Mouse (Mus musculus): ENCODE data around the gene Ppil4. TPM values are rescaled to one million over a fixed set of nuclear protein-coding genes. Genes with fewer than 3 reads are reported as not detected.

The Ppil4 gene
- polyA plus RNA-seq, 1 experiment from 2014 or later, result 33.0 TPM

DNA sequence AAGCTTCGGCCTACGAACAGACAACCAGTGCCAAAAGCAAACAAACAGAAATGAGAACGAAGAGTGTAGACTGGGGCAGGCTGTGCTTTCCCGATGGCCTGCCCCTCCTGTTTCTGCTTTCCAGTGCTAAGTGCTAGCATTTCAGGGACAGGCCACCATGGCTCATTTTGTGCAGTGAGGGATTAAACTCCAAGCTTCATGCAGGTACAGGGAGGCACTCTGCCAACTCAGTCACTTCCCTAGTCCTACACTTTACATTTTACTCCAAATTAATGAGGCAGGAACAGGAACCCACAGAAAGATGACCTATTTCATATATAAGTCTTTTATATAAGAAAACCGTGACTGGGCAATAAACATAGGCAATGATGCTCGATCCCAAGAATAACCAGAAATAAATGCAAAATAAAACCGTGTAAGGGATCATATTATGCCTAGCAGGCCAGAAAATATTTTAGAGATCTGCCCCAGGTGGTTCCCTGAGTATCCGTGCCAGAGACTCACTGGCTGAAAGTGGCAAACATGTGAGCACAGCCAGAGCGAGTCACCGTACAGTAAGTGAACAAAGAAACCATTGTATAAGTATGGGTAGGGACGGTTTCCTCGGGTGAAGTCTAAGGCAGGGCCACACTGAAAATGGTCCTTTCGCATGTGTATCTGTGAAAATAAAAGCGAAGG lies 68.7 kb downstream of the Ppil4 start:
- H3K36me3 ChIP-seq, result no peaks in the 10 kb centered on the region
- H3K4me2 ChIP-seq, result no peak overlapping the region
- WGBS, result 77% methylated on average over 14 of the region's 14 CpGs
- no peak overlapping the region for H3K4me3 ChIP-seq
- no peaks in the 10 kb centered on the region for H3K9me3 ChIP-seq (replicated peaks)
- no peak overlapping the region for H3K9ac ChIP-seq
- peaks cover 4% of the 10 kb centered on the region; the same call in 1 of the 2 replicates for H3K27me3 ChIP-seq (replicated peaks)
- ATAC-seq (ENCODE audit: insufficient number of reproducible peaks, low FRiP score), result no peak
- no peaks in the 10 kb centered on the region for H3K4me1 ChIP-seq (replicated peaks)
- no peak overlapping the region for H3K27ac ChIP-seq (ENCODE audit: poor library complexity, severe bottlenecking)

- Histone ChIP-seq H3K9me3 (replicated peaks) (no peaks in the 10 kb centered on the region), H3K9ac (no peak overlapping the region), H3K4me1 (replicated peaks) (0 out of 2 replicates have a peak, but pooled peaks cover 3% of the 10 kb centered on the region), H3K27ac (ENCODE audit: poor library complexity, severe bottlenecking) (no peak overlapping the region), H3K27me3 (replicated peaks) (peaks cover 11% of the 10 kb centered on the region; the same call in 1 of the 2 replicates), H3K36me3 (no peaks in the 10 kb centered on the region), H3K4me2 (no peak overlapping the region), H3K4me3 (no peak overlapping the region)
- WGBS, result 82% methylated on average over 24 of the region's 25 CpGs
- ATAC-seq (ENCODE audit: insufficient number of reproducible peaks, low FRiP score), result no peak
These were observed 69.4 kb downstream of the Ppil4 start for GRCm38 (mm10) chr10:7861937-7862657.

DNA sequence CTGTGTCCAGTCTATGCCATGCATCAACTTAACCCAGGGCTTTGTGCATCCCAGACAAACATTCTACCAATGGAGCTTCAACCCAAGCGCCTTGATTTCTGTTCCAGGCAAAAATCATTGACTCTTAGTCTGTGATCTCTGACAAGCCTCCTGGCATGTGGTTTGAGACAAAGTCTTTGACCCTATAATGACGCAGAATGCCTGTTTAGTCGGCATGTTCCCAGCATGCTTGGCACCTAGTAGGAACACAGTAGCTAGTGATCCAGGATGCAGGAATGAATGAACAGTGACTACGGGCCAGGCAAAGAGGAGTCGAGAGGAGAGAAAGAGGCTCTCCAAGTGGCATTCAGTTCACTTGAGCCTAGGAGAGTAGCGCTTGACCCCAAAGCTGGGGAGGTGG lies 70.7 kb downstream of the Ppil4 start:
- no peak overlapping the region for H3K27ac ChIP-seq (ENCODE audit: poor library complexity, severe bottlenecking)
- ATAC-seq (ENCODE audit: insufficient number of reproducible peaks, low FRiP score), result no peak
- H3K9ac ChIP-seq, result no peak overlapping the region
- no peaks in the 10 kb centered on the region for H3K9me3 ChIP-seq (replicated peaks)
- H3K4me1 ChIP-seq (replicated peaks), result peaks cover 4% of the 10 kb centered on the region; the same call in 1 of the 2 replicates
- 89% methylated on average over 6 of the region's 6 CpGs for WGBS
- no peak overlapping the region for H3K4me3 ChIP-seq
- no peaks in the 10 kb centered on the region for H3K36me3 ChIP-seq
- no peak overlapping the region for H3K4me2 ChIP-seq
- H3K27me3 ChIP-seq (replicated peaks), result peaks cover 19% of the 10 kb centered on the region

GRCm38 (mm10) chr10:7864184-7864583 lies 71.5 kb downstream of the Ppil4 start:
- peaks cover 25% of the 10 kb centered on the region for H3K27me3 ChIP-seq (replicated peaks)
- H3K9me3 ChIP-seq (replicated peaks), result no peaks in the 10 kb centered on the region
- no peak overlapping the region for H3K9ac ChIP-seq
- H3K36me3 ChIP-seq, result no peaks in the 10 kb centered on the region
- no peak overlapping the region for H3K4me3 ChIP-seq
- WGBS, result 77% methylated on average over 6 of the region's 6 CpGs
- H3K27ac ChIP-seq (ENCODE audit: poor library complexity, severe bottlenecking), result no peak overlapping the region
- H3K4me2 ChIP-seq, result no peak overlapping the region
- H3K4me1 ChIP-seq (replicated peaks), result peaks cover 4% of the 10 kb centered on the region; the same call in 1 of the 2 replicates
- no peak for ATAC-seq (ENCODE audit: insufficient number of reproducible peaks, low FRiP score)

- no peak for ATAC-seq (ENCODE audit: insufficient number of reproducible peaks, low FRiP score)
- 78% methylated on average over 3 of the region's 3 CpGs for WGBS
- H3K4me3 ChIP-seq, result no peak overlapping the region
- H3K9me3 ChIP-seq (replicated peaks), result no peaks in the 10 kb centered on the region
- H3K36me3 ChIP-seq, result no peaks in the 10 kb centered on the region
- no peak overlapping the region for H3K4me2 ChIP-seq
- H3K27ac ChIP-seq (ENCODE audit: poor library complexity, severe bottlenecking), result no peak overlapping the region
- peaks cover 7% of the 10 kb centered on the region; the same call in 1 of the 2 replicates for H3K4me1 ChIP-seq (replicated peaks)
- H3K27me3 ChIP-seq (replicated peaks), result peaks cover 30% of the 10 kb centered on the region
- no peak overlapping the region for H3K9ac ChIP-seq
These were observed 72.1 kb downstream of the Ppil4 start for GRCm38 (mm10) chr10:7864806-7865205.

GRCm38 (mm10) chr10:7866762-7867665 lies 74.3 kb downstream of the Ppil4 start:
- Histone ChIP-seq H3K4me1 (replicated peaks) (peaks cover 16% of the 10 kb centered on the region), H3K4me3 (peak overlapping the region; percentile 46), H3K36me3 (no peaks in the 10 kb centered on the region), H3K9me3 (replicated peaks) (no peaks in the 10 kb centered on the region), H3K4me2 (peak overlapping the region; percentile 87), H3K27me3 (replicated peaks) (peaks cover 30% of the 10 kb centered on the region), H3K27ac (ENCODE audit: poor library complexity, severe bottlenecking) (no peak overlapping the region), H3K9ac (peak overlapping the region; percentile 59)
- 15% methylated on average over 50 of the region's 50 CpGs for WGBS
- ATAC-seq (ENCODE audit: insufficient number of reproducible peaks, low FRiP score), result no peak

DNA sequence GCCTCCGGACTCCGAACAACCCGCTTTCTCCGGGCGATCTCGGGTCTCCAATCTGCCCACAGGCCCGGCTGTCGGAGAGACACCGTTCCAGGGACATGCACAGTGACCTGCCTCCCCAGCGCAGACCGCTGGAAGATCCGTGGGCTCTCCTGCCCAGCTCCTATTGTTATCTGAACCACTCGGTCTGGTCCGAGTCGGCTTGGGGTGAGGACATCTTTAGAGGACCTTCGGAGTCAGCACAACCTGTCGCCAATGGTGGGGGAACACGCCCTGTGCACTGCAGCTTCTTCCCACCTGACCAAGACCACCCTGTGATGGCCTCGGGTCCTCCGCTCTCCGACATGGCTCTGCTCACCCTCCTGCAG lies 75.0 kb downstream of the Ppil4 start:
- Histone ChIP-seq H3K4me2 (peak overlapping the region; percentile 87), H3K9me3 (replicated peaks) (no peaks in the 10 kb centered on the region), H3K36me3 (no peaks in the 10 kb centered on the region), H3K4me1 (replicated peaks) (peaks cover 16% of the 10 kb centered on the region), H3K4me3 (peak overlapping the region; percentile 46), H3K9ac (peak overlapping the region; percentile 59), H3K27me3 (replicated peaks) (peaks cover 30% of the 10 kb centered on the region), H3K27ac (ENCODE audit: poor library complexity, severe bottlenecking) (no peak overlapping the region)
- ATAC-seq (ENCODE audit: insufficient number of reproducible peaks, low FRiP score), result no peak
- WGBS, result 17% methylated on average over 21 of the region's 21 CpGs

- no peak overlapping the region for H3K9ac ChIP-seq
- H3K4me3 ChIP-seq, result no peak overlapping the region
- H3K9me3 ChIP-seq (replicated peaks), result no peaks in the 10 kb centered on the region
- ATAC-seq (ENCODE audit: insufficient number of reproducible peaks, low FRiP score), result no peak
- WGBS, result 57% methylated on average over 8 of the region's 8 CpGs
- no peaks in the 10 kb centered on the region for H3K36me3 ChIP-seq
- H3K4me1 ChIP-seq (replicated peaks), result peaks cover 19% of the 10 kb centered on the region
- H3K27ac ChIP-seq (ENCODE audit: poor library complexity, severe bottlenecking), result no peak overlapping the region
- peaks cover 30% of the 10 kb centered on the region for H3K27me3 ChIP-seq (replicated peaks)
- no peak overlapping the region for H3K4me2 ChIP-seq
These were observed 77.1 kb downstream of the Ppil4 start for GRCm38 (mm10) chr10:7869746-7870145.

- no peak overlapping the region for H3K27ac ChIP-seq (ENCODE audit: poor library complexity, severe bottlenecking)
- no peak for ATAC-seq (ENCODE audit: insufficient number of reproducible peaks, low FRiP score)
- no peaks in the 10 kb centered on the region for H3K36me3 ChIP-seq
- WGBS, result 55% methylated on average over 11 of the region's 11 CpGs
- no peaks in the 10 kb centered on the region for H3K9me3 ChIP-seq (replicated peaks)
- peaks cover 30% of the 10 kb centered on the region for H3K27me3 ChIP-seq (replicated peaks)
- H3K4me1 ChIP-seq (replicated peaks), result peaks cover 19% of the 10 kb centered on the region
- H3K4me2 ChIP-seq, result no peak overlapping the region
- no peak overlapping the region for H3K9ac ChIP-seq
- no peak overlapping the region for H3K4me3 ChIP-seq
These were observed 78.1 kb downstream of the Ppil4 start for GRCm38 (mm10) chr10:7870571-7871315.

DNA sequence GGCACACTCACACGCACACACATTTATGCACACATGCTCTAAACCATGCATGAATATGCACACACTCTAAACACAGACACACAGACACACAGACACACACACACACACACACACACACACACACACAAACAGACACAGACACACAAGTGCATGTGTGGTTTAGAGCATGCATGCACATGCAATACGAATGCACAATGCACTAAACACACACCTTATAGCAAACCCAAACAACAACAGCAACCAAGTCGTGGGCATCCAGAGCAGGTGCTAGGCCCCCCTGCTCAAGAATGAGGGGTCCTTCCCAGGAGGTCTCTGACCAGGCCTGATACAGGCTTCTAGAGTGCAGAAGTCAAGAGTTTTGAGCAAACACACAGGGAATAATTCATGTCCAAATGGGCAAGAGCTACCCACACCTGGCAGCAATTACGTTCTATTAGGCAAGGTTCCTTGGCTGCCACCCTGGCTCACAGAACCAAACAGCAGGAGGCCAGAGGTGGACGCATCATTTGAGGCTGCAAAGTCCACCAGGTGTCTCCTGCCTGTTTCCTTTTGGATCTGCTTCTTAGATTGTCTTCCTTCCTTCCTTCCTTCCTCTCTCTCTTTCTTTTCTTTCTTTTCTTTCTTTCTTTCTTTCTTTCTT lies 78.8 kb downstream of the Ppil4 start:
- Histone ChIP-seq H3K4me3 (no peak overlapping the region), H3K36me3 (no peaks in the 10 kb centered on the region), H3K9me3 (replicated peaks) (no peaks in the 10 kb centered on the region), H3K27me3 (replicated peaks) (peaks cover 25% of the 10 kb centered on the region), H3K4me2 (no peak overlapping the region), H3K27ac (ENCODE audit: poor library complexity, severe bottlenecking) (no peak overlapping the region), H3K4me1 (replicated peaks) (peaks cover 19% of the 10 kb centered on the region), H3K9ac (no peak overlapping the region)
- ATAC-seq (ENCODE audit: insufficient number of reproducible peaks, low FRiP score), result no peak
- 83% methylated on average over 5 of the region's 5 CpGs for whole genome bisulfite sequencing

Measured in heart, embryonic 12.5 days (tissue).